Mouse (Mus musculus): ENCODE data around the gene Prlr. TPM values are rescaled to one million over a fixed set of nuclear protein-coding genes. Genes with fewer than 3 reads are reported as not detected.

Gene Prlr
- total and polyA plus RNA-seq, 3 experiments, result 1.1 to 5.5 (median 3.0) TPM

DNA sequence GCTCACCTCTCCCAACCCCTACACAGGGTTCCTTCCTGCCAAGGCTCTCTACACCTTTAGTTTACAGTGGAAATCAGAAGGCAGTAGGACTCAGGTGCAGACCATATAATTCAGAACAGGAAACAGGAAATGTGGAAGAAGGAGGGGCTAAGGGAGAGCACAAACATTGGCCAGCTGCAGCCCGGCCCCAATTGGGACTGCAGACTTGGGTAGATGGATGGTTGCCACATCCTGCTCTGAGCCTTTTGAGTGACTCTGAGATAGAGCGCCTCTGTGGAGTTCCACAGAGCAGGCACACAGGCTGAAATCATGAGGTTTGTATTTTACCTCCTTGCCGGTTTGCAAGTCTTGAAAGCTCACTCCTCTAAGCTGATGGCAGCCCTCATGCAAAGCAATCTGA, 59.8 kb downstream of the Prlr start:
- H3K79me2 ChIP-seq (replicated peaks; ENCODE audit: control insufficient read depth, insufficient read depth, low read length), result no peaks in the 10 kb centered on the region
- intact Hi-C loops (cut with DNase I), result no loop called here
- H3K27ac ChIP-seq, result no peak overlapping the region
- no peak overlapping the region for H3K4me3 ChIP-seq
- no peak for TF ChIP-seq CTCF (IDR thresholded peaks at IDR 0.05)
- TF ChIP-seq EP300 (IDR thresholded peaks at IDR 0.05; ENCODE audit: insufficient read depth, low read depth, low read length), result no peak
- no peak for TF ChIP-seq POLR2A (IDR thresholded peaks at IDR 0.05; ENCODE audit: insufficient read depth, low read depth, low read length)
- H3K36me3 ChIP-seq (ENCODE audit: control insufficient read depth, insufficient read depth, low read length), result no peaks in the 10 kb centered on the region
- H3K4me1 ChIP-seq (ENCODE audit: control insufficient read depth, insufficient read depth, low read length), result no peaks in the 10 kb centered on the region
- H3K9ac ChIP-seq (ENCODE audit: low read depth, low read length), result no peak overlapping the region
- H3K27me3 ChIP-seq (ENCODE audit: control insufficient read depth, insufficient read depth, low read length), result no peaks in the 10 kb centered on the region
- no peak for DNase-seq
- WGBS, result 79% methylated on average over 3 of the region's 3 CpGs

- Histone ChIP-seq H3K79me2 (replicated peaks; ENCODE audit: control insufficient read depth, insufficient read depth, low read length) (no peaks in the 10 kb centered on the region), H3K4me3 (no peak overlapping the region), H3K27me3 (ENCODE audit: control insufficient read depth, insufficient read depth, low read length) (no peaks in the 10 kb centered on the region), H3K36me3 (ENCODE audit: control insufficient read depth, insufficient read depth, low read length) (no peaks in the 10 kb centered on the region), H3K27ac (no peak overlapping the region), H3K9ac (ENCODE audit: low read depth, low read length) (no peak overlapping the region), H3K4me1 (ENCODE audit: control insufficient read depth, insufficient read depth, low read length) (no peaks in the 10 kb centered on the region)
- WGBS, result 93% methylated on average over 8 of the region's 8 CpGs
- TF ChIP-seq CTCF (IDR thresholded peaks at IDR 0.05) (no peak), EP300 (IDR thresholded peaks at IDR 0.05; ENCODE audit: insufficient read depth, low read depth, low read length) (no peak), POLR2A (IDR thresholded peaks at IDR 0.05; ENCODE audit: insufficient read depth, low read depth, low read length) (no peak)
- intact Hi-C loops (cut with DNase I), result no loop called here
- DNase-seq, result no peak
Observed at GRCm38 (mm10) chr15:10238454-10238853, 61.4 kb downstream of the Prlr start.

DNA sequence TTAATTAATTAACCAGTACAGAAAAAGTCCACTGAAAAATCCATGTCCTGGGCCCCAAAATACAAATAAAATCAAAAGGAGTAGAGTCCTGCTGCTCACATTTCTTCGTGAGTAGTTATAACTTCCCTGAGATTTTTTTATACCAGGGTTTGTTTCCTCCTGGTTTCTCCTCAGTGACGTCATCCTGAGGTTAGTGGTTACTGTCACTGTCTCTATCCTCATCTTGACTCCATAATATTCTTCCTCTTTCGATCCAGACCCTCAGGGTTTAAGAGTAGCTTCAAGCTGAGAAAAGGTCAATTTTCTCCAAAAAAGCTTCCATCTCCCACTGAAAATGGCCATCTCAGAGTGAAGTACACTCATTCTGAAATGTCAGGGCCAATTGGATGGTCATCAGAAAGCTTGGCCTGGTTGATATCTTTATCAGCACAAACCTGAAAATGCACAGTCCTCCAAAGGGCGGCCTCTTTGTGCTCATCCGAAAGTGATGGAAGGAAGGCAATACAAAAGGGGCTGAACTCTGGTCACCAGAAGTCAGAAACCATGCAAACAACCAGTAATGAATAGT, 63.3 kb downstream of the Prlr start:
- 81% methylated on average over 5 of the region's 5 CpGs for WGBS
- Histone ChIP-seq H3K36me3 (ENCODE audit: control insufficient read depth, insufficient read depth, low read length) (no peaks in the 10 kb centered on the region), H3K4me3 (no peak overlapping the region), H3K9ac (ENCODE audit: low read depth, low read length) (no peak overlapping the region), H3K79me2 (replicated peaks; ENCODE audit: control insufficient read depth, insufficient read depth, low read length) (no peaks in the 10 kb centered on the region), H3K27ac (no peak overlapping the region), H3K4me1 (ENCODE audit: control insufficient read depth, insufficient read depth, low read length) (no peaks in the 10 kb centered on the region), H3K27me3 (ENCODE audit: control insufficient read depth, insufficient read depth, low read length) (no peaks in the 10 kb centered on the region)
- no peak for DNase-seq
- intact Hi-C loops (cut with DNase I), result no loop called here
- no peak for TF ChIP-seq CTCF (IDR thresholded peaks at IDR 0.05)
- TF ChIP-seq POLR2A (IDR thresholded peaks at IDR 0.05; ENCODE audit: insufficient read depth, low read depth, low read length), result no peak
- no peak for TF ChIP-seq EP300 (IDR thresholded peaks at IDR 0.05; ENCODE audit: insufficient read depth, low read depth, low read length)

DNA sequence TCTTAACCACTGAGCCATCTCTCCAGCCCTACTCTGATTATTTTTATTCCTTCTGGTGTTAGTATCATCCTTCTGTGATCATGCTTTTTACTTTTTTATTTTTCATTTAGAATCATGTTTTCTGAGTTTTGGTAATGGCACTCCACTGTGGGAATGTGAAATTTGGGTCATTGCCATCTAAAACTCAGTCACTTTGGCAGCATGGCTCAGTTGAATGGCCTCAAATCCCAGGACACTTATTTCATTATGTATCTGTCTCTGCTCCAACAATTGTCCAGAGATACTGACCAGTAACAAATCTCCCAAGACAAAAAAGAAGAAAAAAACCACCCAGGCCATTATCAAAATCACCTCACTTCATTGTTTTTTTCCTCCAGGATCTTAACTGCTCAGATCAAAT, 65.2 kb downstream of the Prlr start:
- Histone ChIP-seq H3K4me3 (no peak overlapping the region), H3K9ac (ENCODE audit: low read depth, low read length) (no peak overlapping the region), H3K4me1 (ENCODE audit: control insufficient read depth, insufficient read depth, low read length) (no peaks in the 10 kb centered on the region), H3K79me2 (replicated peaks; ENCODE audit: control insufficient read depth, insufficient read depth, low read length) (no peaks in the 10 kb centered on the region), H3K27ac (no peak overlapping the region), H3K27me3 (ENCODE audit: control insufficient read depth, insufficient read depth, low read length) (no peaks in the 10 kb centered on the region), H3K36me3 (ENCODE audit: control insufficient read depth, insufficient read depth, low read length) (no peaks in the 10 kb centered on the region)
- intact Hi-C loops (cut with DNase I), result no loop called here
- no peak for DNase-seq
- no peak for TF ChIP-seq EP300 (IDR thresholded peaks at IDR 0.05; ENCODE audit: insufficient read depth, low read depth, low read length)

DNA sequence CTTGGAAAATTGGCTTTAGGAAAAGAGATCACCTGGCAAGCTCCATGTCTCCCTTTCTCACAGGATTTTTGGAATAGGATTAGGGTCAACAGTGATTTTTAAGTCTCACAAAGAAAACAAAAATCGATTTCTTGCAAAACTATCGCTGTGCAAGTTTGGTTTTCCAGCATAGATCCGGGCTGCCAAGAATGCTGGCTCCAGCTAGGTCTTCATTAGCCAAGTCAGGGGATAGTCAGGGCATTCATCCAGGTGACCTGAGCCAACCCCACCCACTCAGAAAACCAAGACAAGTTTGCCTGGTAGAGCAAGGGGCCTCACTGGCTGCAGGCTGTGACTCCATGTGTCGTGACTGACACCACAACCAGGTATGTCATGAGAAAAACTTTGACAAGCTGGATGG, 72.2 kb downstream of the Prlr start:
- Histone ChIP-seq H3K9ac (ENCODE audit: low read depth, low read length) (no peak overlapping the region), H3K36me3 (ENCODE audit: control insufficient read depth, insufficient read depth, low read length) (no peaks in the 10 kb centered on the region), H3K4me1 (ENCODE audit: control insufficient read depth, insufficient read depth, low read length) (peaks cover 2% of the 10 kb centered on the region; the same call in 1 of the 2 replicates), H3K27ac (no peak overlapping the region), H3K4me3 (no peak overlapping the region), H3K27me3 (ENCODE audit: control insufficient read depth, insufficient read depth, low read length) (no peaks in the 10 kb centered on the region), H3K79me2 (replicated peaks; ENCODE audit: control insufficient read depth, insufficient read depth, low read length) (no peaks in the 10 kb centered on the region)
- TF ChIP-seq CTCF (IDR thresholded peaks at IDR 0.05) (no peak), POLR2A (IDR thresholded peaks at IDR 0.05; ENCODE audit: insufficient read depth, low read depth, low read length) (no peak)
- intact Hi-C loops (cut with DNase I), result no loop called here
- 61% methylated on average over 4 of the region's 4 CpGs for WGBS
- DNase-seq, result peak in 1 of 2 experiments; percentile 17

DNA sequence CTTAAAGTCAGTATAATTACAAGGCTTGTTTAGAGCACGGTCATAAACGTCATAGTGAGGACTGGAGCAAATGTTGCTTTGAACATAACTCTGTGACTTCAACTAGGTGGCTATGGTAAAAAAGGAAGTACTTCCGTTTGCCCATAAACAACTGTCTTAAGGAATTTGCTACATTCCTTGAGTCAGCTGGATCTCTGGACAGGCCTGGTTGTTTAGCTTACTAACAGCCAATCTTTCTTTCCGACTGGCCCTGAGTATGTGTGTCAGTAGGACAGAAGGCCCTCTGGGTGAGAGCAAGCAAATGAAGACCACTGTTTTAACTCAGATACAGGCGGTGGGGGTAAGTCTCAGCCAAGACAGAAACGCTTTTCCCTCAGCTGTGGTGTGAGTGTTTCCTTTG, 73.7 kb downstream of the Prlr start:
- Histone ChIP-seq H3K27me3 (ENCODE audit: control insufficient read depth, insufficient read depth, low read length) (no peaks in the 10 kb centered on the region), H3K4me3 (no peak overlapping the region), H3K36me3 (ENCODE audit: control insufficient read depth, insufficient read depth, low read length) (no peaks in the 10 kb centered on the region), H3K4me1 (ENCODE audit: control insufficient read depth, insufficient read depth, low read length) (peaks cover 2% of the 10 kb centered on the region; the same call in 1 of the 2 replicates), H3K27ac (no peak overlapping the region), H3K9ac (ENCODE audit: low read depth, low read length) (no peak overlapping the region), H3K79me2 (replicated peaks; ENCODE audit: control insufficient read depth, insufficient read depth, low read length) (no peaks in the 10 kb centered on the region)
- no peak for DNase-seq
- no peak for TF ChIP-seq CTCF (IDR thresholded peaks at IDR 0.05)
- TF ChIP-seq EP300 (IDR thresholded peaks at IDR 0.05; ENCODE audit: insufficient read depth, low read depth, low read length), result no peak
- no peak for TF ChIP-seq POLR2A (IDR thresholded peaks at IDR 0.05; ENCODE audit: insufficient read depth, low read depth, low read length)
- 61% methylated on average over 6 of the region's 6 CpGs for WGBS
- intact Hi-C loops (cut with DNase I), result no loop called here

All from heart, adult 2 months (tissue).